Mouse (Mus musculus): ENCODE results near the gene Serpina3i. TPM values are rescaled to one million over a fixed set of nuclear protein-coding genes. Genes with fewer than 3 reads are reported as not detected.

Gene Serpina3i
- polyA plus RNA-seq (2014; fragmentation: Illumina TruSeq; extraction: RNeasy Lipid Tissue Mini Kit (QIAGEN cat#74804); ENCODE audit: low read depth, low replicate concordance): 0.29 TPM

DNA sequence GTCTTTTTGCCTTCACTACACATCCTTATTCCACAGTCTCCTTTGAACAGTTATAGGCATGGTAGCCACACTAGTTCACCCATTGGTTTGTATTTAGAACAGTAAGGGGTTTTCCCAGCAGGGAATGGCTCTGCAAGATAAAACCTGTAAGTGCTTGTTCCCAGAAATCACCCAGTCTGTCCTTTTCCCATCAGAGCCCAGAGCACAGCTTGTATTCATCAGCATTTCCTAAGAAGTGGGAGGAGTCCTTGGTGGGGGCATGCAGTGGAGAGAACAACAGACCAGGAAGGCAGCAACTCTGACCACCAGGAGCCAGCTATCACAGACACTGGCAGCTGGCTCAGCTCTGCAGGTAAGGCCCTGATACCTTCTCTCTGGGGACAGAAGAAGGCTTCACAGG, at the start of gene Serpina3i:
Serpina3i (plus strand) TSS at position 260 of the 400 bp plus-strand sequence.

DNA sequence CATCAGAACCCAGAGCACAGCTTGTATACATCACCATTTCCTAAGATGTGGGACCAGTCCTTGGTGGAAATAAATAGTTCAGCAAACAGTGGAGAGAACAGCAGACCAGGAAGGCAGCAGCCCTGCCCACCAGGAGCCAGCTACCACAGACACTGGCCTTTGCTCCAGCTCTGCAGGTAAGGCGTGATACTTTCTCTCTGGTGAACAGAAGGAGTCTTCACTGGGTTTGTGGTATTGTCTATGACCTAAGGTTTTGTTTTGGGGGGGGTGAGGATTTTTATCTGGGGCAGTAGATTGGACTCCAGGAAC, 48.5 kb upstream of the Serpina3i start, which contains the start of gene Serpina3f:
Serpina3f (plus strand) TSS at position 100 of the 309 bp plus-strand sequence.

DNA sequence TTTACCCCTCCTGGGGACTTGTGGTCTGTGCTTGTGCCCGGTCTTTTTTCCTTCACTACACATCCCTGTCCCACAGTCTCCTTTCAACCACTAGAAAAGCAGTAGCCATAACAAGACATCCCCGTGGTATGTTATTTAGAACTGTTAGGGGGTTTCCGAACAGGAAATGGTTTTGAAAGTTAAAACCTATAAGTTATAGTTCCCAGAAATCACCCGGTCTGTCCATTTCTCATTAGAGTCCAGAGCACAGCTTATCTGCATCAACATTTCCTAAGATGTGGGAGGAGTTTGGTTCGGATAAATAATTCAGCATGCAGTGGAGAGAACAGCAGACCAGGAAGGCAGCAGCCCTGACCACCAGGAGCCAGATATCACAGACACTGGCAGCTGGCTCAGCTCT, 27.0 kb upstream of the Serpina3i start, which contains the start of gene Serpina3g:
Serpina3g (plus strand) TSS at position 331 of the 400 bp plus-strand sequence.

DNA sequence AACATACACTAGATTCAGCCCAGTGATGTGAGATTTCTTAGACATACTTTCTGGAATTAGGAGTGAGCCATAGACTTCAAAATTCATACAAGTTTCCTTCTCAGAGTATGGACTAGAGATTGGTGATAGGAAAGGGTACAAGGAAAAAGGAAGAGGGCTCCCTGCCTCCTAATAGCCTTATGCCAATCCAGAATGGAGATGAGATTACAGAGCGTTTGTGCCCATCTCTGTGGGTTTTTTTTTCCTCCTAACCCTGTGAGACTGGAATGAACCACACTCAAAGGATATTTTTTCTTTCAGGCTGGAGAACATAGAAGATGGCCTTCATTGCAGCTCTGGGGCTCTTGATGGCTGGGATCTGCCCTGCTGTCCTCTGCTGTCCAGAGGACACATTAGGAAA, 51.3 kb downstream of the Serpina3i start, which contains the start of gene Serpina3j:
Serpina3j (plus strand) TSS at position 301 of the 400 bp plus-strand sequence.

Other genes with a start within 250 kb of the Serpina3i start
- 0.25 TPM for gene Serpina9, start 249.4 kb upstream of the Serpina3i start, polyA plus RNA-seq (2014; fragmentation: Illumina TruSeq; extraction: RNeasy Lipid Tissue Mini Kit (QIAGEN cat#74804); ENCODE audit: low read depth, low replicate concordance)
- gene Serpina12, start 218.7 kb upstream of the Serpina3i start, polyA plus RNA-seq (2014; fragmentation: Illumina TruSeq; extraction: RNeasy Lipid Tissue Mini Kit (QIAGEN cat#74804); ENCODE audit: low read depth, low replicate concordance): not detected
- 105 TPM for gene Serpina5, start 162.0 kb upstream of the Serpina3i start, polyA plus RNA-seq (2014; fragmentation: Illumina TruSeq; extraction: RNeasy Lipid Tissue Mini Kit (QIAGEN cat#74804); ENCODE audit: low read depth, low replicate concordance)
- 73.8 TPM for gene Serpina3a, start 150.4 kb upstream of the Serpina3i start, polyA plus RNA-seq (2014; fragmentation: Illumina TruSeq; extraction: RNeasy Lipid Tissue Mini Kit (QIAGEN cat#74804); ENCODE audit: low read depth, low replicate concordance)
- 2.6 TPM for gene Serpina3b, start 135.1 kb upstream of the Serpina3i start, polyA plus RNA-seq (2014; fragmentation: Illumina TruSeq; extraction: RNeasy Lipid Tissue Mini Kit (QIAGEN cat#74804); ENCODE audit: low read depth, low replicate concordance)
- 17.6 TPM for gene Serpina3c, start 109.3 kb upstream of the Serpina3i start, polyA plus RNA-seq (2014; fragmentation: Illumina TruSeq; extraction: RNeasy Lipid Tissue Mini Kit (QIAGEN cat#74804); ENCODE audit: low read depth, low replicate concordance)
- gene Serpina3f, start 48.6 kb upstream of the Serpina3i start, polyA plus RNA-seq (2014; fragmentation: Illumina TruSeq; extraction: RNeasy Lipid Tissue Mini Kit (QIAGEN cat#74804); ENCODE audit: low read depth, low replicate concordance): 0.18 TPM
- 20.1 TPM for gene Serpina3g, start 26.9 kb upstream of the Serpina3i start, polyA plus RNA-seq (2014; fragmentation: Illumina TruSeq; extraction: RNeasy Lipid Tissue Mini Kit (QIAGEN cat#74804); ENCODE audit: low read depth, low replicate concordance)
- gene Serpina3j, start 51.4 kb downstream of the Serpina3i start, polyA plus RNA-seq (2014; fragmentation: Illumina TruSeq; extraction: RNeasy Lipid Tissue Mini Kit (QIAGEN cat#74804); ENCODE audit: low read depth, low replicate concordance): not detected
- gene Serpina3k, start 75.4 kb downstream of the Serpina3i start, polyA plus RNA-seq (2014; fragmentation: Illumina TruSeq; extraction: RNeasy Lipid Tissue Mini Kit (QIAGEN cat#74804); ENCODE audit: low read depth, low replicate concordance): 0.28 TPM
- gene Serpina3m, start 75.4 kb downstream of the Serpina3i start, polyA plus RNA-seq (2014; fragmentation: Illumina TruSeq; extraction: RNeasy Lipid Tissue Mini Kit (QIAGEN cat#74804); ENCODE audit: low read depth, low replicate concordance): not detected
- gene Serpina3n, start 143.6 kb downstream of the Serpina3i start, polyA plus RNA-seq (2014; fragmentation: Illumina TruSeq; extraction: RNeasy Lipid Tissue Mini Kit (QIAGEN cat#74804); ENCODE audit: low read depth, low replicate concordance): 1.1 TPM
- not detected for gene Gsc, start 210.2 kb downstream of the Serpina3i start, polyA plus RNA-seq (2014; fragmentation: Illumina TruSeq; extraction: RNeasy Lipid Tissue Mini Kit (QIAGEN cat#74804); ENCODE audit: low read depth, low replicate concordance)